Mouse (Mus musculus) thymus, postnatal 36 days (tissue): Measurements from ENCODE around the gene Capns2.

Source experiments
- DNase-seq, 2 experiments: peaks; one replicate each; pipeline ENCODE4 v3.0.0; 2022; ENCODE audit warnings: mixed read lengths in 2 of 2

The Capns2 gene

DNA sequence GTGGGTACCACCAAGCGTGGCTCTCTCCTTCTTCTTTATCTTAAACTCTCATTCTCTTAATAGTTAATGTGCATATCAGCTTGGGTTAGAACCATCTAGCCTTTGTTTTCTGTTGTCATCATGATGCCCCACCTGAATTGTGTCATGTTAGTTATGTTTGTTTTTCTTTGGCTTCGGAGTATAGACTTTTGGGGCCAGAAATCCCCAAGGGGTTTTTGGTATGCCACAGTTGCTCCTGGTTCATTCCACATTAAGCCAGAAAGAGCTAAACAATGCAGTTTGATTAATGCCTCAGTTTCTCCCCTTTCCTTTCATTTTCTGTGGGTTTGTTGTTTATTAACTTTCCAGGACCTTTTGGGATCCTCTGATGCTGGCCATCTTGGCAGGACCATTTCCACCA, 7.2 kb downstream of the Capns2 start:
- no peak for DNase-seq

DNA sequence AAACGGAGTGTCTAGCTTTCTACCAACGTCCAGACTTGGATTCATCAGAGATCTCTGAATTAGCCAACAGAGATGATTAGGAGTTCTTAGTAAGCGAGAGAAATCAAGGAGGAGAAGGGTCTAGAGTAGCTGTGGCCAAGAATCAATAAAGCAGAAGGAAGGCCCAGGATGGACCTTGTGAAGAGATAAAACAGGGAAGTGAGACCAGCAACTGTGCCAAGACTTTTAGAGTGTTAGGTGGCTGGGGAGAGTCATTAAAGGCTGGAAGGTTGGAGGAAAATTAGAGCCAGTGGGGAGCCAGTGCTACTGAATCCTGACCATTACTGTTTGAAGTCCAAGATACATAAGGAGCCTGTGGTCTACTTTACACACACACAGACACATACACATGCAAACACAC, 10.3 kb downstream of the Capns2 start:
- DNase-seq = no peak

DNA sequence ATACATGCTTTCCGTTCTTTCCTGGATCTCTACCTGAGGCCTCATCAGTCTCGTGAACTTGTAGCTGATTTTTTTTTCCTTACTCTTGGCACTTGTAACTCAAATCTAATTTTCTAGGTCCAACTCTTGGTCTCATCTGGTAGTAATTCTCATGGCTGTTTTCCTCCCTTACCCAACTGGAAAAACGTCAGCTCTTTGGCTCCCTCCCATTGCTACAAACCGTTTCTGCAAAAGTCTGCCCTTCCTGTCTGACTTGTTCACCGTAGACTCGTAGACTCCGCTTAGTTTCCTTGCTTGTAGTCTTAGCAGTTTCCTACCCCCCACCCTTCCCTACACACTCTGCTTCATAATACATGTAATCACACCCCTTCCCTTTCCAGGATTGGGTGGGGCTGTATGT, 12.2 kb downstream of the Capns2 start:
- DNase-seq = no peak

DNA sequence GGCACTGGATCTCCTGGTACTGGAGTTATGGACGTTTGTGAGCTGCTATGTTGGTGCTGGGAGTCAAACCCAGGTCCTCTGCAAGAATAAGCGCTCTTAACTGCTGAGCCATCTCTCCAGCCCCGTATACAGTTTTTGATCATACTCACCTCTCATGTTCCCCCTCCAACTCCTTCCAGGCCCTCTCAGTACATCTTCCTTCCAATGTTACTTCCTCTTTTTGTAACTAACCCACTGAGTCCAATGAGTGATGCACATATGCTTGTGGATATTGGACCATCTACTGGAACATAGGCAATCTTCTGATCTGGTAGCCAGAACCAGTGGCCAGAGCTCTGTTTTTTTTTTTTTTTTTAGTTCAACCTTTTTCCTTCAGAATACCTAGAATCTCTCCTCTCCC, 14.9 kb downstream of the Capns2 start:
- DNase-seq = no peak

DNA sequence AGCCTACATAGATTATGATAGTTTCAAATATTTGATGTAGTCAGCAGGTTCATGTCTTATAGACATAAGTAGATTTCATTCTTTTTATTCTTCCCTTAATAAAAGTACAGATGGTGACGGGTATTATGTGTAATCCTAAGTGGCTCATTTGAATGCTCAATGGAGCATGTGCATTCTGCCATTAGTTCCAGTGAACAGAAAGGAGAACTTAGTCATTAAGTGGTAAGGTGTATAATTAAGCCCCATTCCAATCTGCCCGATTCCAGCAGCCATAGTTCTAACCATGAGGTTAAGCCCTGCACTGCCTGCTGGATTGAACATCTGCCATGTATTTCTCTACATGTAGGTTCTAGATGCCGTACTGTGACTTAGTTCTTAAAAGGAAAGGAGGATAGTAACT, 20.6 kb downstream of the Capns2 start:
- DNase-seq = no peak

DNA sequence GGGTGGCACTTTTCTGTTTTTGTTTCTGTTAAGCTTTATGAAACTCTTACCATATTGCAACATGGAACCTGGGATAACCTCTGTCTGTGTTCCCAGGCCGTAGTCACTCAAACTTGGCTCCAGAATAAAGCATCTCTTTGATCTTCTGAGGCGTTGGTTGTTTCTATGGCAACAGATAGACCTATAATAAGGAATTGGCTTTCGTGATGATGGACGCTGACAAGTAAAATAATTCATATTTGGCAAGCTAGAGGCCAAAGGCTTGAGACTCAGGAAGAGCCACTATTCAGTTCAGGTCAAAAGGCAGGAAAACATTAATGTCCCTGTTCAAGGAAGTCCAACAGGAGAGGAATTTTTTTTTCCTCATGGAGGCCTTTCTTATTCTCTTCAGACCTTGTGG, 27.8 kb downstream of the Capns2 start:
- no peak for DNase-seq

DNA sequence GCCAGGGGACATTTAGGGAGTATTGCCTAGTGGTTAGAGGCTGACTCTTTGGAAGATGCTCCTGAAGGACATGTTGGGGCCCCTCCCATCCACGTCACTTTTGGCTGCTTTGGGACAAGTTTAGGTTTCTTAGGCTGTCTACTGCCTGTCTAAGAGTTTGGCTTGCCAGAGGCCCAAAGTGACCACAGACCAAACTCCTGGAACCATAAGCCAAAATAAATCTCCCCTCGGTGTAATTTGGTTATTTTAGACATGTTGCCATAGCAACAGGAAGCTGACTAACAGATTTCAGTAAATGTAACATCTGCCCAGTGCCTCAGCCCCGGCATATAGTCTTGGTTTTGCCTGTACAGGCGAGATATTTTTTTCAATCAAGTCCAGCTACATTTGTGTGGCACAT, 36.8 kb downstream of the Capns2 start:
- no peak for DNase-seq

DNA sequence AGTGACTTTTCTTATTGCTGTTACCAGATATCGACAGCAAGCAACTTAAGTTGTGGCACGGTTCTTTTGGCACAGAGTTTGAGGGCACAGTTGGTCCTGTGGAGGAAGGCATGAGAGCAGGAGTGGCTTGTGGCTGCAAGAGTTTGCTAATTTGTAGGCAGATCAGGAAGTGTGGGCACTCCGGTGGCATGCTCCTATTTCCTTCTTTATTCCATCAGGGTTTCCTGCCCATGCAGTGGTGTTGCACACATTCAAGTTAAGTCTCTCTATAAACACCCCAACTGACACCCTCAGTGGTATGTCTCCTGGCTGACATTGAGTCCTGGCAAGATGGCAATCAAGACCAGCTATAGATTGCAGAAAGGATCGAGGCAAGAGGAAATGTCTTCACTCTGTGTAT, 47.9 kb downstream of the Capns2 start:
- DNase-seq = no peak

DNA sequence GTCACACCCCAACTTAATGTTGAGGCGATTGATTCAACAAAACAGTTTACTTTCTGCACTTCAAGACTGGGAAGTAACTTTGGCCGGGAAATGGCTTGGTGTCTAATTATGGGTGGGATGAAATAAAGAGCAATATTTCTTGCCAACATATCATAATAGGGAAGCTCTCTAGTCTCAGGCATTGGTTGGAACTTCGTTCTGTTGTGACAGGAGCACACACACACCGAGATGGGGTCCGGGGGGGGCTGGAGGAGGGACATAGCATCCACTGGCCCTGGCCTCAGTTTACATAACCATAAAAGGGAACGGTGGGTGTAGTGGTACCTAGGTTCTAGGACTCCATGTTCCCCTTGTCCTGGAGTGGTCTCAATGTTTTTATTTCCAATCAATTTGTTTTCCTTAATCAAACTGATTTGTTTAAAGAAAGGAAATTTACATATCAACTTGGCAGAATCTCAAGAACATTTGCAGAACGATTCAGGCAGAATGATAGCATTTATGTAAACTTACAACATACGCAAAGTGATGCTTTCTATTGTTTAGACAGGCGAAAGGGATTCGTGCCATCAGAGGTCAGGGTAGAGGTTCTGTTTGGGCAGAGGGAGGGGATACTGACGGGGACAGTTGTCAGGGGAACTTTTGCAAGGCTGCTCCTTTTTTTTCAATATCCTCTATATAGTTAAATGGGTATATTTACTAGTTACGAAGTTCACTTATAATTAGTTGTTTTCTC, 49.6 kb downstream of the Capns2 start:
- DNase-seq = no peak
